Mouse (Mus musculus) MEL (cell line): ENCODE measurements around the gene Mboat1. TPM values are rescaled to one million over a fixed set of nuclear protein-coding genes. Genes with fewer than 3 reads are reported as not detected.

ENCODE experiments used
- DNase-seq: peaks from one replicate; pipeline ENCODE4 v3.0.0; 2011; ENCODE audit warnings: low read depth, low spot score
- H3K27ac ChIP-seq: 2 replicates; pipeline ENCODE4 v1.5.1; 2012; ENCODE audit warnings: low read depth, mild to moderate bottlenecking, control low read depth, low read length, moderate library complexity; ENCODE audit not compliant: control insufficient read depth
- H3K27me3 ChIP-seq, 2 experiments: fragments of 150-350 bp in 1 of 2; sonication (generic) in 1 of 2; 2 replicates each; pipeline ENCODE4 v1.6.1; 2012; ENCODE audit warnings: low read length in 2 of 2, mild to moderate bottlenecking in 2 of 2, improper control_type of control experiment in 1 of 2, moderate library complexity in 1 of 2; ENCODE audit not compliant: insufficient read depth in 2 of 2, control insufficient read depth in 1 of 2
- H3K36me3 ChIP-seq, 2 experiments: 2 replicates each; pipeline ENCODE4 v1.6.1; 2012 to 2014; ENCODE audit warnings: low read length in 2 of 2, improper control_type of control experiment in 1 of 2, inconsistent platforms in 1 of 2, mild to moderate bottlenecking in 1 of 2; ENCODE audit not compliant: insufficient read depth in 2 of 2, control insufficient read depth in 1 of 2
- H3K4me1 ChIP-seq, 2 experiments: fragments of 150-350 bp in 1 of 2; sonication (generic) in 1 of 2; 2 replicates each; pipeline ENCODE4 v1.6.1; 2012; ENCODE audit warnings: low read length in 2 of 2, improper control_type of control experiment in 1 of 2, mild to moderate bottlenecking in 1 of 2; ENCODE audit not compliant: insufficient read depth in 2 of 2, control insufficient read depth in 1 of 2
- H3K4me3 ChIP-seq, 2 experiments: fragments of 150-350 bp in 1 of 2; sonication (generic) in 1 of 2; 2 replicates each; pipeline ENCODE4 v1.5.1; 2012; ENCODE audit warnings: low read depth in 2 of 2, low read length in 2 of 2, mild to moderate bottlenecking in 2 of 2, moderate library complexity in 2 of 2, control low read depth in 1 of 2, improper control_type of control experiment in 1 of 2; ENCODE audit not compliant: control insufficient read depth in 1 of 2, insufficient read depth in 1 of 2
- H3K79me2 ChIP-seq: 2 replicates; pipeline ENCODE4 v1.6.1; 2012; ENCODE audit warnings: mild to moderate bottlenecking, low read length, moderate library complexity; ENCODE audit not compliant: control insufficient read depth, poor library complexity, insufficient read depth
- H3K9ac ChIP-seq: 2 replicates; pipeline ENCODE4 v1.6.1; 2012; ENCODE audit warnings: low read depth, mild to moderate bottlenecking, control low read depth, low read length, moderate library complexity; ENCODE audit not compliant: control insufficient read depth, poor library complexity, severe bottlenecking
- H3K9me3 ChIP-seq: fragments of 150-350 bp; sonication (generic); replicated peaks from 2 replicates; pipeline ENCODE4 v1.6.1; 2012; ENCODE audit warnings: mild to moderate bottlenecking, low read length, improper control_type of control experiment, moderate library complexity; ENCODE audit not compliant: insufficient read depth
- CHD2 ChIP-seq: IDR thresholded peaks from 2 replicates; pipeline ENCODE4 v1.6.1; 2011; ENCODE audit warnings: low read length, improper control_type of control experiment
- CTCF ChIP-seq, 3 experiments: IDR thresholded peaks in 2 of 3; conservative IDR thresholded peaks in 1 of 3; 2 replicates each; pipeline ENCODE4 v1.5.1; 2011 to 2012; ENCODE audit warnings: low read length in 3 of 3, low read depth in 2 of 3, mild to moderate bottlenecking in 2 of 3, improper control_type of control experiment in 1 of 3, inconsistent platforms in 1 of 3, mixed read lengths in 1 of 3, moderate library complexity in 1 of 3; ENCODE audit not compliant: control insufficient read depth in 1 of 3, insufficient read depth in 1 of 3, poor library complexity in 1 of 3, severe bottlenecking in 1 of 3
- EP300 ChIP-seq, 2 experiments: IDR thresholded peaks; 2 replicates each; pipeline ENCODE4 v1.6.1; 2011; ENCODE audit warnings: improper control_type of control experiment in 2 of 2, low read length in 2 of 2, low read depth in 1 of 2, mild to moderate bottlenecking in 1 of 2
- ETS1 ChIP-seq: IDR thresholded peaks from 2 replicates; pipeline ENCODE4 v1.6.1; 2012; ENCODE audit warnings: low read depth, mild to moderate bottlenecking, inconsistent platforms, low read length, improper control_type of control experiment, moderate library complexity
- GABPA ChIP-seq: IDR thresholded peaks from 2 replicates; pipeline ENCODE4 v1.6.1; 2012; ENCODE audit warnings: low read depth, mild to moderate bottlenecking, inconsistent platforms, low read length, improper control_type of control experiment, moderate library complexity
- GATA1 ChIP-seq: IDR thresholded peaks from 2 replicates; pipeline ENCODE4 v1.6.1; 2011; ENCODE audit warnings: low read depth, low read length, improper control_type of control experiment
- JUND ChIP-seq: IDR thresholded peaks from 2 replicates; pipeline ENCODE4 v1.6.1; 2011; ENCODE audit warnings: low read depth, mild to moderate bottlenecking, improper control_type of control experiment, low read length
- KAT2A ChIP-seq: conservative IDR thresholded peaks from 2 replicates; pipeline ENCODE4 v1.6.1; 2012; ENCODE audit warnings: low read depth, low read length, improper control_type of control experiment, inconsistent platforms
- MAFK ChIP-seq: IDR thresholded peaks from 2 replicates; pipeline ENCODE4 v1.6.1; 2011; ENCODE audit warnings: low read depth, mild to moderate bottlenecking, low read length, improper control_type of control experiment, borderline replicate concordance
- MAX ChIP-seq: IDR thresholded peaks from 2 replicates; pipeline ENCODE4 v1.6.1; 2011; ENCODE audit warnings: low read length, improper control_type of control experiment
- MAZ ChIP-seq: IDR thresholded peaks from 2 replicates; pipeline ENCODE4 v1.6.1; 2012; ENCODE audit warnings: low read depth, mild to moderate bottlenecking, inconsistent platforms, low read length, improper control_type of control experiment
- MEF2A ChIP-seq: IDR thresholded peaks from 2 replicates; pipeline ENCODE4 v1.6.1; 2014; ENCODE audit warnings: low read depth, mild to moderate bottlenecking, inconsistent platforms, low read length, improper control_type of control experiment; ENCODE audit not compliant: poor library complexity, insufficient replicate concordance, severe bottlenecking; ENCODE audit errors: extremely low read depth
- MYB ChIP-seq: IDR thresholded peaks from 2 replicates; pipeline ENCODE4 v1.6.1; 2011; ENCODE audit warnings: mild to moderate bottlenecking, low read depth, low read length, improper control_type of control experiment
- NELFE ChIP-seq: IDR thresholded peaks from 2 replicates; pipeline ENCODE4 v1.6.1; 2011; ENCODE audit warnings: low read depth, low read length, improper control_type of control experiment
- POLR2AphosphoS2 ChIP-seq: IDR thresholded peaks from 2 replicates; pipeline ENCODE4 v1.6.1; 2011; ENCODE audit warnings: low read length, improper control_type of control experiment
- POLR2AphosphoS5 ChIP-seq: IDR thresholded peaks from 2 replicates; pipeline ENCODE4 v1.6.1; 2012; ENCODE audit warnings: low read depth, borderline replicate concordance, mild to moderate bottlenecking, inconsistent platforms, low read length, moderate library complexity, mixed read lengths
- RAD21 ChIP-seq: IDR thresholded peaks from 2 replicates; pipeline ENCODE4 v1.6.1; 2011; ENCODE audit warnings: mild to moderate bottlenecking, low read depth, low read length, improper control_type of control experiment
- RCOR1 ChIP-seq: IDR thresholded peaks from 2 replicates; pipeline ENCODE4 v1.6.1; 2012; ENCODE audit warnings: low read depth, mild to moderate bottlenecking, inconsistent platforms, low read length, improper control_type of control experiment
- SMC3 ChIP-seq: IDR thresholded peaks from 2 replicates; pipeline ENCODE4 v1.6.1; 2011; ENCODE audit warnings: low read depth, low read length, improper control_type of control experiment
- TAL1 ChIP-seq: IDR thresholded peaks from 2 replicates; pipeline ENCODE4 v1.6.1; 2012; ENCODE audit warnings: mild to moderate bottlenecking, inconsistent platforms, low read length, moderate library complexity, mixed read lengths
- TCF12 ChIP-seq: IDR thresholded peaks from 2 replicates; pipeline ENCODE4 v1.6.1; 2014; ENCODE audit warnings: low read depth, mild to moderate bottlenecking, inconsistent platforms, low read length, improper control_type of control experiment, moderate library complexity
- ZC3H11A ChIP-seq: IDR thresholded peaks from 2 replicates; pipeline ENCODE4 v1.6.1; 2012; ENCODE audit warnings: low read depth, mild to moderate bottlenecking, inconsistent platforms, low read length, improper control_type of control experiment
- ZKSCAN1 ChIP-seq: IDR thresholded peaks from 2 replicates; pipeline ENCODE4 v1.6.1; 2012; ENCODE audit warnings: low read depth, mild to moderate bottlenecking, inconsistent platforms, low read length, improper control_type of control experiment, moderate library complexity
- ZMIZ1 ChIP-seq: IDR thresholded peaks from 2 replicates; pipeline ENCODE4 v1.6.1; 2012; ENCODE audit warnings: low read depth, mild to moderate bottlenecking, inconsistent platforms, low read length, improper control_type of control experiment, moderate library complexity
- polyA plus RNA-seq, 2 experiments: library from polyadenylated mRNA; stranded (reverse) in 1 of 2; unstranded in 1 of 2; fragments of >175 nt in 1 of 2; fragments of >200 nt in 1 of 2; gene quantifications; 2 replicates each; pipeline versions ENCODE4 v1.2.1 to v1.2.4; 2012; ENCODE audit warnings: low replicate concordance in 2 of 2, low read depth in 1 of 2; ENCODE audit not compliant: insufficient read length in 2 of 2, insufficient read depth in 1 of 2, missing spikeins in 1 of 2
- total RNA-seq: library from RNA; depleted of rRNA; stranded (reverse); fragments of 300-350 nt; gene quantifications from 2 replicates; pipeline ENCODE4 v1.2.3, GENCODE M21; 2012

Mboat1 gene
- total and polyA plus RNA-seq, 3 experiments = 19.8 to 21.9 TPM; not detected in 1

GRCm38 (mm10) chr13:30095851-30096250 lies 40.4 kb upstream of the Mboat1 start:
- Histone ChIP-seq H3K4me1 (peaks cover 0 to 3% of the 10 kb centered on the region in 2 experiments; a peak in 1 of 4 replicates), H3K9ac (no peak overlapping the region), H3K4me3 (no peak overlapping the region), H3K9me3 (no peaks in the 10 kb centered on the region), H3K36me3 (no peaks in the 10 kb centered on the region), H3K27ac (no peak overlapping the region), H3K79me2 (no peaks in the 10 kb centered on the region), H3K27me3 (peaks cover 1 to 2% of the 10 kb centered on the region in 2 experiments)
- TF ChIP-seq GABPA (no peak), MAFK (no peak), NELFE (no peak), CTCF (IDR thresholded peaks at IDR 0.05 in 2 of 3, conservative IDR thresholded peaks at IDR 0.05 in 1 of 3; ENCODE audit: control insufficient read depth in 1 of 3, insufficient read depth in 1 of 3, low read depth in 2 of 3, low read length in 3 of 3, poor library complexity in 1 of 3, severe bottlenecking in 1 of 3) (no peak), SMC3 (no peak), JUND (no peak), POLR2AphosphoS2 (no peak), ZKSCAN1 (no peak), RAD21 (no peak), ETS1 (no peak), EP300 (IDR thresholded peaks at IDR 0.05; ENCODE audit: low read depth in 1 of 2, low read length in 2 of 2) (no peak), KAT2A (no peak), ZMIZ1 (no peak), TCF12 (no peak)
- DNase-seq = no peak

DNA sequence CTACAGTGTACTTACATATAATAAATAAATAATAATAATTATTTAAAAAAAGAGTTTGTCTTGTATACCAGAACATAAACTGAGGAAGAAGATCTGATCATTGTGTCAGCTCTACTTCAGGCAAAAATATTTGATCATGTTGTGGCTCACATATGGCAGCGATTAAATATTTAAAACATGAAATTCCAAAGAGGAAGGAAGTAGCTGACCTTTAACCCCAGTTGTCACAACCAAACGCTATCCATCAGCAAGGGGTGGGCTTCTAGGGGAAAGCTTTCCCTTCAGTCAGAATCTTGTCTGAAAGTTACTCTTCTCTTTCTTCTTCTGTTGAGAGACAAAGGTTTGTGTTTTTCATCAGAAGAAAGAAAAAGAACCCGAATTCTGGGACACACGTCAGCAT lies 39.8 kb upstream of the Mboat1 start:
- Histone ChIP-seq H3K4me3 (no peak overlapping the region), H3K9me3 (no peaks in the 10 kb centered on the region), H3K79me2 (no peaks in the 10 kb centered on the region), H3K27me3 (peaks cover 5 to 6% of the 10 kb centered on the region in 2 experiments), H3K4me1 (peaks cover 0 to 3% of the 10 kb centered on the region in 2 experiments; a peak in 1 of 4 replicates), H3K27ac (no peak overlapping the region), H3K9ac (no peak overlapping the region), H3K36me3 (no peaks in the 10 kb centered on the region)
- DNase-seq = no peak
- no peak for TF ChIP-seq EP300 (IDR thresholded peaks at IDR 0.05; ENCODE audit: low read depth in 1 of 2, low read length in 2 of 2)
- TF ChIP-seq ZC3H11A = no peak
- TF ChIP-seq RCOR1 = no peak
- TF ChIP-seq ZMIZ1 = no peak
- TF ChIP-seq MAX = no peak
- no peak for TF ChIP-seq MEF2A
- TF ChIP-seq CHD2 = no peak
- no peak for TF ChIP-seq POLR2AphosphoS2
- no peak for TF ChIP-seq POLR2AphosphoS5
- TF ChIP-seq ETS1 = no peak
- TF ChIP-seq MYB = no peak
- no peak for TF ChIP-seq GABPA
- TF ChIP-seq JUND = no peak
- TF ChIP-seq GATA1 = no peak
- TF ChIP-seq TAL1 = no peak
- no peak for TF ChIP-seq MAZ
- no peak for TF ChIP-seq SMC3
